Mouse (Mus musculus) heart, postnatal 10 days (tissue): Measurements from ENCODE around the gene Cdadc1. TPM values are rescaled to one million over a fixed set of nuclear protein-coding genes. Genes with fewer than 3 reads are reported as not detected.
"Not testable (repeated sequence)": the region's sequence is repeated elsewhere in the genome, so short reads cannot be mapped to it uniquely, and the experiment has no call there.

Experiments
- DNase-seq, 2 experiments: peaks; one replicate each; pipeline ENCODE4 v3.0.0; 2021
- intact Hi-C: fragments of 180-260 bp; cut with DNase I; formaldehyde crosslinking; loops from one replicate; pipeline ENCODE4 v1.15.1; 2025
- total RNA-seq, 2 experiments: library from RNA; stranded (reverse); gene quantifications; 2 replicates each; pipeline ENCODE4 v1.2.3; 2021

Gene Cdadc1
- total RNA-seq, 2 experiments from 2014 or later: 37.5 to 38.9 TPM

DNA sequence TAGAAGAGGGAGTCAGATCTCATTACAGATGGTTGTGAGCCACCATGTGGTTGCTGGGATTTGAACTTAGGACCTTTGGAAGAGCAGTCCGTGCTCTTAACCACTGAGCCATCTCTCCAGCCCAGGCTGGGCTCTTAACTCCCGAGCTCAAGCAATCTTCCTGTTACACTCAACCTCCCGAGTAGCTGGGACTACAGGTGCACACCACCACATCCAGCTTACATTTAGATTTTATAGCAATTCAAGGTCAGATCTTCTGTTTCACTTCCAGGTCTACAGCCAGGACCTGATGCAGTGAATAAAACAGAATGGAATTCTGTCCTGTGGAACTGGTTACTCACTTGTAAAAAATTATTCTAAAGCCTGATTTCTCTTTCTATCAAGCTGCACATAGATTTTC, 16.4 kb upstream of the Cdadc1 start:
- intact Hi-C loops, DNase-seq: not testable (repeated sequence)

DNA sequence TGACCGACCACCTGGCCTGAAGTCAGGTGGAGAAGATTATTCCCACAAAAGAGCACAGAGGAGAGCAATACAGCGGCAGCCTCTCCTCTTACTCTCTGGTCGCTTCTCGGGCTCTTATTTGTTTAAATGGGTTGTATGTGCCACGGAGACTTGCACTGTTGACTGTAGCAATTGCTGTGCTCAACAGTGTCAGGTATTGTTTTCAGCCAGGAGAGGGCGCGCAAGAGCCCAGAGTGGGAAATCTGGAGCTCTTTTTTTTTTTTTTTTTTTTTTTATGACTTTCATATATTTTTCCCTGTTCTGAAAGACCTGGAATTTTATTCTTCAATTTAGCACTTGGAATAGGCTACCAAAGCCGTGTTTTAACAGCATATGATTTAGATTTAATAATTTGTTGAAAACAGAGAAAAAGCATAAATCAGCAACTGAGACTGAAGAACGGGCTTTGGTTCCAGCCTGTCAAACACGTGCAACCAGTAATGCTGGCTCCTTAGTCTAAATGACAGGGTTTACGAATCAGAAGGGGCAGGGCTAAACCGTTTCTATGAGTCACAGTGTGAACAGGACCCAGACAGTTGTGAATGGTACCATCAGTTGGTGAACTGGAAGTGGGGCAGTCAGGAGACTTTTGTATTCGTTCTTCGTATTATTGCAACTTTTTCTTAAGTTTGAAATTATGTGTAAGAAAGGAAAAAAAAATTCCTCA, 15.3 kb upstream of the Cdadc1 start:
- peak; percentile 57 to 81 for DNase-seq
- intact Hi-C loops: loop anchor here (1.0 kb wide), 1 partner anchor 330 kb away; no protein-coding TSS in a partner anchor

GRCm38 (mm10) chr14:59607021-59607420, 9.3 kb upstream of the Cdadc1 start:
- intact Hi-C loops: loop anchor here (10.0 kb wide), 1 partner anchor 568 kb away; no protein-coding TSS in a partner anchor
- no peak for DNase-seq

GRCm38 (mm10) chr14:59605671-59606353, 8.1 kb upstream of the Cdadc1 start:
- DNase-seq: peak; percentile 66 to 84
- intact Hi-C loops: loop anchor here (1.0 to 10.0 kb wide), 3 partner anchors 337 to 569 kb away; no protein-coding TSS in a partner anchor

DNA sequence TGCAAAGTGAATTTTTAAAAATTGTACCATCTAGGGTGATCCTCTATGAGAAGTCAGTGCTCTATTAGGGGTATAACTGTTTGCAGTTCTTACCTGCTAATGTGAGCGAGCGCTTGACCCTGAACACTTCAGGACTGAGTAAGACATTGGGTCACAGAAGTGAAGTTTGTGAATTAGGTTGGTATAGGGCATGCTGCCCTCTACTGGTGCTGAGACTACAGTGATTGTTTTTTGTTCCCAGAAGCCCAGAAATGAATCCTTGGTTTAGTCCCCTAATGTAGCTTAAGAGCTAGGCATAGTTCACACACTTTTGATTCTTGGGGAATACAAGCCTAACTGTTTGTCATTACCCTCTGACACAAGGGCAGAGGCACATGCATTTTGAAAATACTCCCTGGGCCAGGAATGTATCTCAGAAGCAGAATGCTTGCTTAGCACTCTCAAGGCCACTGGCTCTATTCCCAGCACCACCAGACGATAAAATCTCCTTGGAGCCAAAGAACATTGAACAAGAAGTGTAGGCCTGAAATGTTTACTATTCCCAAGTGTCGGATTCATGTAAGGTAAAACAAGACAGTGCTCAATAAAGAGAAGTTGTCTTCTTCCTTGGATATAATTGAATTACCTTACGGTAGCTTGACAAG, 6.4 kb upstream of the Cdadc1 start:
- peak; percentile 18 to 55 for DNase-seq
- intact Hi-C loops: loop anchor here (2.0 to 10.0 kb wide), 2 partner anchors 339 to 571 kb away; no protein-coding TSS in a partner anchor

GRCm38 (mm10) chr14:59598260-59598627, 485 bp upstream of the Cdadc1 start:
- DNase-seq: no peak
- intact Hi-C loops: no loop called here

DNA sequence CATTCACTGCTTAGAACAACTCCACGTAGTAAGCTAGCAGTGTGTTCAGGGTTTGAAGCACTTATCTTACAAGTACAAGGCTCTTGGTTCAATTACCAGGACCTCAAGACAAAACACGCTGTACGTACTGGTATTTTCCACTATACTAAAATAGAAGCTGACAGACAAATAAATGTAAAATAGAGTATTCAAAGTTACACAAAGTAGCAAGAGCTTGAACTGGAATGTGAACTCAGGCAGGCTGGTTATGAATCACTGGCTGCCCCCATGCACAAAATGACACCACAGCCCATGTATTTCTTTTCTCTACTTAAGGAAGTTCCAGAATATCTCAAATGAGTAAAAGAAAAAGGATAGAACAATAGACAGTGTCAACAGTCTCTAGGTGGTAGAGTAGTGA, 2.8 kb downstream of the Cdadc1 start:
- intact Hi-C loops: no loop called here
- DNase-seq: no peak

DNA sequence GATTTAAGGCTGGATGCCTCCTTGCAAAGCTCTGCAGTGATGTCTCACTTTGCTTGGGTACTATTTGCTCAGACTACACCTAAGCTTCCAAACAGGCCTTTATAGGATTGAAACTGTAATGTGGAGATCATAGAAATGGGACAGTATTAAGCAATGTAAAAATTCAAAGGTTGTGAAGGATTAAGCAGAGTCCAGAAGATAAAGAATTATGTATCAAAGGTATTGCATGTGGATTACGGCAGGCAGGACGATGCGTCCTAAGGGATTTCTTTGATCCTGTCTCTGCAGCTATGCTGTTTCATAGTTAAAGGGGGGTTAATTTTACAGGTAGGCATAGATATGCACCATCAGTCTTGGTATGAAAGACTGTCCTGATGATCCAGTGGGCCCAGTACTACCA, 5.2 kb downstream of the Cdadc1 start:
- intact Hi-C loops: no loop called here
- no peak for DNase-seq

GRCm38 (mm10) chr14:59591901-59592300, 5.9 kb downstream of the Cdadc1 start:
- DNase-seq: no peak
- intact Hi-C loops: no loop called here

DNA sequence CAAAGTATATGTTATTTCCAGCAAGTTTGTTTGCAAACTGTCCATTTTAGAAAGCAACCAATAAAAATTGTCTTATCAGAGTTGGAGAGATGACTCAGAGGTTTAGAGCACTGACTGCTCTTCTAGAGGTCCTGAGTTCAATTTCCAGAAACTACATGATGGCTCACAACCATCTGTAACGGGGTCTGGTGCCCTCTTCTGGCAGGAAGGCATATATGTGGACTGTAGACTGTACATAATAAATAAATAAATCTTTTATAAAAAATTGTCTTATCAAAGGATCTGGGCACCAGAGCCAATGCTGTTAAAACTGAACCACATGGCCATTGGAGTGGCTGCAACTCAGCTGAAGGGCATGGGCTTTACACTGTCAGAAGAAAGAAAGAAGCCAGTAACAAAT, 7.1 kb downstream of the Cdadc1 start:
- intact Hi-C loops: no loop called here

DNA sequence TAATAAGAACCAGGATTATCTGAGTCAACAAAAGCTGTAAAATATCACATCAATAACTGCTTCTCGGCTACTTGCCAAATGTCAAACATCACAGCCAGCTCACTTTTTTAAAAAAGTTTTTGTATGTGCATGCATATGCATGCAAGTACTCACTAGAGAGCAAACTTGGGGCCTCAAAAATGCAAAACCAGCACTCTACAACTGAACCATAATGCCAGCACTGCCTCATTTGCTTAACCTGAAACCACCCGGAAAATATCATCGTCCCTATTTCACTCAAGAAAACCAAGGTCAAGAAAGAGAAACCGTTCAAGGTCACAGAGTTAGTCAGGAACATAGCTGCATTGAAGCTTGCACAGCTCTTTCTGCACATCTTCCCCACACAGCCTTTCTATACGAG, 21.4 kb downstream of the Cdadc1 start:
- no peak for DNase-seq

More for the DNA sequence above, 7.1 kb downstream of the Cdadc1 start:
- DNase-seq: peak; percentile 26 to 39

DNA sequence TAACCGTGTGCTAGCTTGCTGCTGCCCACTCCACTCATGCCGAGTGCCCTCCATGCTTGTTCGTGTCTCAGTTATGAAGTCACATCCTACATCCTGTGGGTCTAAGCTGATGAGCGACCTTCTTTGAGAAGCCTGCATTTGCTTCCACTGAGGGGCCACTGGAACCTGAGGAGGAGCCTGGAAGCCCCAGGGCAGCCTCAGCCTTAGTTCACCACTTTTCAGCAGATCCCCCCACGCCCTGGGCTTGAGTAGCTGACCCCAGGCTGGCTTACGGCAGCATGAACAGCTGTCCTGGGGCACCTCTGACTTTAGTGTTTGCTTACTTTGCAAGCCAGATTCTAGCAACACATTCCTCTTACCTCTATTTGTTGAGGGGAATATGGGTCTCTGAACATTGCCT, 31.0 kb downstream of the Cdadc1 start:
- no peak for DNase-seq
- intact Hi-C loops: no loop called here

More for the DNA sequence above, 21.4 kb downstream of the Cdadc1 start:
- intact Hi-C loops: no loop called here

GRCm38 (mm10) chr14:59557886-59558285, 39.9 kb downstream of the Cdadc1 start:
- no peak for DNase-seq
- intact Hi-C loops: loop anchor here (2.0 to 5.0 kb wide), 3 partner anchors 169 to 401 kb away; no protein-coding TSS in a partner anchor

GRCm38 (mm10) chr14:59557071-59557470, 40.7 kb downstream of the Cdadc1 start:
- no peak for DNase-seq
- intact Hi-C loops: loop anchor here (2.0 to 5.0 kb wide), 3 partner anchors 168 to 400 kb away; no protein-coding TSS in a partner anchor

DNA sequence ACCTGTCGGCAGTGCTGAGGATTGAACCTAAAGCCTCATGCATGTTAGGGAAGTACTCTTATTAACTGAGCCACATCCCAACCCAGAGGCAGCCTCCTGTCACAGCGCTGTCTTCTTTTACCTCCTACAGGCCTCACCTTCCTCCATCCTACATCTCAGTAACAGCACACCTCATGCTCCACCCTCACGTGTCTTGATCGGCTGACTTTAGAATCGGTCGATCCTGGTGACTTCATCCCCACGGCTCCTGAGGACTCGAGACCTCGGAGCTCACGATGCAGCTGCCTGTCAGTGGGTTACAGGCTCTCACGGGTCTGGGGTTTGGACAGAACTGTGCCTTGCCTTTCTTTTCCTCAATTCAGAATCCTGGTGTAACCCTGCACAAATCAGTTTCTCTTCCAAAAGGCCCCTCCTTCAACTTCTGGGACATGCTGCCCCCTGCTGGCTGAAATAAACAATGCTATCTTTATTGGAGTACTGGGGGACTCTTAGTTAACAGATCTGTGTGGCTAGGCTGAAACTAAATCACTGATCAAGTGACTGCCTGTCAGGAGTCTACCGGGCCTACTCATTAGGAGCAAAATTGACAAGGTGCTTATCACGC, 41.7 kb downstream of the Cdadc1 start:
- DNase-seq: peak; percentile 81 to 92
- intact Hi-C loops: loop anchor here (2.0 to 5.0 kb wide), 4 partner anchors 87 to 399 kb away; no protein-coding TSS in a partner anchor

GRCm38 (mm10) chr14:59555018-59555417, 42.7 kb downstream of the Cdadc1 start:
- DNase-seq: no peak
- intact Hi-C loops: loop anchor here (2.0 to 5.0 kb wide), 2 partner anchors 86 to 398 kb away; no protein-coding TSS in a partner anchor

GRCm38 (mm10) chr14:59554025-59554424, 43.7 kb downstream of the Cdadc1 start:
- intact Hi-C loops: loop anchor here (2.0 kb wide), 1 partner anchor 85 kb away; no protein-coding TSS in a partner anchor
- peak in 1 of 2 experiments; percentile 15 for DNase-seq

DNA sequence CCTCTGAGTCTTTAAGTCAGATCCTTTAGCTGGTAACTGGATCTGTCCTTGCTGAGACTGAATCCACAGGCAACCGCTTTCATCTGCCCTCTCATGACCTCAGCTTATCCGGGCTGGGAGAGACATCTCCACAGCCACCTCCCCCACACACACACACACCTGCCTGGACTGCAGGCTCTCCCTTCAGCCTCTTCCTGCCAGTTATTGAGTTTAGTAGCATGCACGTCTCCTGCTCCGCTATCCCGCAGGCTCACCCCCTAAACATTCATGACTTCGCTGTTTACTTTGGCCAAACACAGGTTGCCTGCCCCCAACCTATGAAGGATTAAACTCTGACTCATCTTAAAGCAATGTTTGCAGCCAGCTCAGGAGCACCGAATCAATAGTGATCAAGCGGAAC, 45.8 kb downstream of the Cdadc1 start:
- intact Hi-C loops: no loop called here
- no peak for DNase-seq

GRCm38 (mm10) chr14:59550841-59551240, 46.9 kb downstream of the Cdadc1 start:
- intact Hi-C loops: no loop called here
- DNase-seq: peak; percentile 14 to 18

- intact Hi-C loops: no loop called here
- DNase-seq: peak; percentile 37 to 48
Observed at GRCm38 (mm10) chr14:59549106-59549505, 48.7 kb downstream of the Cdadc1 start.

DNA sequence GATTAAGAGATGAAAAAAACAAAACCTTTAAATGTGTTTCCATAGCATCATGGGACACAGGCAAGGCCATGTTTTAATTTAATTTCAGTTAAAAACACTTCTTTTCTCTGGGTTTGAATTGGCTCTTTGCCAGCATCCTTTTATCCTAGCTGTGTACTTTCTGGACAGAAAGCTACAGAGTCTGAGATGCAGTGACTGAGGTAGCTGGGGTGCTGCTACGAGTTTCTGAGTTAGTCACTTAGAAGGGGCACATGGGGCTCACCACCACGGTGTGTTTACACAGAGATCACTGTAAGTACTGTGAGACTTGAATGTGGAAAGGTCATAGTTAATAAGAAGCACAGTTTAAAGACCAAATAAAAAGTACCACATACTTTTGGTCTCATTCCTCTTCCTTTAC, 49.2 kb downstream of the Cdadc1 start:
- intact Hi-C loops: no loop called here
- no peak for DNase-seq
